Mouse (Mus musculus) kidney, adult 2 months (tissue): ENCODE data around the gene Gli2. TPM values are rescaled to one million over a fixed set of nuclear protein-coding genes. Genes with fewer than 3 reads are reported as not detected.

Experiments
- DNase-seq: peaks from one replicate; pipeline ENCODE4 v3.0.0; 2021
- H3K27ac ChIP-seq: fragments of 200-500 bp; 2 replicates; pipeline ENCODE4 v1.5.1; 2012; ENCODE audit warnings: low read depth, low read length, control low read depth, inconsistent platforms; ENCODE audit not compliant: insufficient read depth
- H3K27me3 ChIP-seq: fragments of 200-500 bp; replicated peaks from 2 replicates; pipeline ENCODE4 v1.6.1; 2012; ENCODE audit warnings: mild to moderate bottlenecking, moderate library complexity, low read length, inconsistent platforms; ENCODE audit not compliant: control insufficient read depth, insufficient read depth
- H3K36me3 ChIP-seq: fragments of 200-500 bp; 2 replicates; pipeline ENCODE4 v1.6.1; 2012; ENCODE audit warnings: mild to moderate bottlenecking, moderate library complexity, low read length, inconsistent platforms; ENCODE audit not compliant: control insufficient read depth, insufficient read depth
- H3K4me1 ChIP-seq: fragments of 200-500 bp; 2 replicates; pipeline ENCODE4 v1.6.1; 2011; ENCODE audit warnings: low read length; ENCODE audit not compliant: control insufficient read depth, insufficient read depth
- H3K4me3 ChIP-seq: fragments of 200-500 bp; 2 replicates; pipeline ENCODE4 v1.5.1; 2011; ENCODE audit warnings: mild to moderate bottlenecking, low read depth, low read length, control low read depth; ENCODE audit not compliant: insufficient read depth
- CTCF ChIP-seq: fragments of 200-500 bp; conservative IDR thresholded peaks from 2 replicates; pipeline ENCODE4 v1.5.1; 2011; ENCODE audit warnings: low read depth, mild to moderate bottlenecking, control low read depth, low read length, moderate library complexity, mixed read lengths; ENCODE audit not compliant: insufficient read depth, insufficient read length
- POLR2A ChIP-seq: fragments of 200-500 bp; IDR thresholded peaks from one replicate; pipeline ENCODE4 v1.6.1; 2011; ENCODE audit warnings: low read depth, low read length, control low read depth
- WGBS: fragments of 180-500 bp; shearing (Covaris S2); methylation state at CpG from one replicate; pipeline ENCODE4 v1.1.7; 2018; 5-methylcytosine and 5-hydroxymethylcytosine counted together
- polyA plus RNA-seq: library from polyadenylated mRNA; depleted of rRNA; stranded (reverse); fragments of >200 nt; gene quantifications from 2 replicates; pipeline ENCODE4 v1.2.3, GENCODE M21; 2012

Gene Gli2
- polyA plus RNA-seq, 1 experiment = 0.44 TPM

DNA sequence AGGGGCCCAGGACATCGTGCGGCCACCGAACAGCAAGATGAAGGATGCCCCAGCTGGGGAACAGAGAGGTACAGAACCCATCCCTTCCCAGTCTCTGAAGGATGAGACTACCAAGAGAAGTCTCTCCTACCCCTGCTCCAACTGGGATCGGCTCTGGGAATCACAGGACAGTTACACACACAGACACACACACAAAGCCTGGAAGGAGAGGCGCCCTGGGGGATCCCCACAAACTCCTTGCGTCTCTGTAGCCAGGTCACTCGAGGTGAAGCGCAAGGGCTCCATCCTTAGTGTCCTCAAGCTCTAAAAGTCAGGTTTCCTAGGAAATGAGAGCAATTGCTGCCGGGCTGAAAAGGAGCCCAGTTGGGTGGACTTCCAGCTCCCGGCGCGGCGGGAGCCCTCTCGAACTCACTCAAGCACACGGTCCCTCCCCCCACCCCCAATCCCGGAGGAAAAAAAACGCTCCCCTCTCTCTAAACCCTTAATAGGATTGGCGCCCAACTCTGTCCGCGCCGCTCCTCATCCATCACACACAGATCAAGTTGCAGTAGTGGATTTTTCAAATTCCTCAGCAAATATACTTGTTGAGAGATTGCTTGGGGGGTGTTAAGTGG is 1.4 kb downstream of the Gli2 start:
- Histone ChIP-seq H3K4me3 (peak overlapping the region; percentile 33; the same call in 1 of the 2 replicates), H3K27me3 (peaks cover 4% of the 10 kb centered on the region; the same call in 1 of the 2 replicates), H3K27ac (no peak overlapping the region), H3K4me1 (no peaks in the 10 kb centered on the region), H3K36me3 (no peaks in the 10 kb centered on the region)
- TF ChIP-seq CTCF = no peak
- no peak for TF ChIP-seq POLR2A
- 3% methylated on average over 21 of the region's 21 CpGs for WGBS
- no peak for DNase-seq

DNA sequence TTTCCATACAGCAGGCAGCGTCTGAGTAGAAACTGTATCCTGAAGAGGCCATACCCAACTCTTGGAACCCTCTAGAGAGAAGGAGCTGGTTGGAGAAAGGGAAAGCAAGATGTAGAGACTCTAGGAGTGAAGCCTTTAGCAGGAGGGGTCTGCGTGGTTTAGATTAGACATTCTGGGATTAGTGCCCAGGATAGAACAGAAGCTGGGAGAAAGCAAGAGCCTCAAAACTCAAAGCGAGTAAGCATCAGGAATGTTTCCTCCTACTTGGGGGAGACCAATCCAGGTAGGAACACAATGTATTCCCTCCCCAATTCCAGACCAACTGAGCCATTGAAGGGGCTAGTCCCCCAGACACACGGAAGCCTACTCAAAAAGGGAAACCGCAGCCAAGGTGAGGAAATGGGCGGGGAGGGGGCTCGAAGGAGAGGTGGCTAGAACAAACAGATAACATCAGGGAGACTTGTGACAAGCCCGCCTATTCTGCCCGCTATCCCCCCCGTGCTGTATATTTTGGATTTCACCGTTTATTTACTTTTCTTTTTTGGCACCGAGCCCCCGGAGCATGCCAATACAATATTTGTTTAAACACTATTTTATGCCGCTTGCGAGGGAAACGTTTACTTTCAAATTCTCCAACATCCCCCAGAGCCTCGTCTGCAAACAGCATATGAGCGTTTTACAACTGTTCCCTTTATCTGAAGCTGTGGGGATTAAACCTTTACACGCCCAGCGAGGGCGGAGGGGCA is 2.1 kb downstream of the Gli2 start:
- TF ChIP-seq POLR2A (no peak), CTCF (no peak)
- no peak overlapping the region for H3K4me3 ChIP-seq
- WGBS = 21% methylated on average over 21 of the region's 21 CpGs
- H3K27me3 ChIP-seq = peaks cover 4% of the 10 kb centered on the region; the same call in 1 of the 2 replicates
- no peaks in the 10 kb centered on the region for H3K36me3 ChIP-seq
- no peaks in the 10 kb centered on the region for H3K4me1 ChIP-seq
- no peak overlapping the region for H3K27ac ChIP-seq
- DNase-seq = no peak

DNA sequence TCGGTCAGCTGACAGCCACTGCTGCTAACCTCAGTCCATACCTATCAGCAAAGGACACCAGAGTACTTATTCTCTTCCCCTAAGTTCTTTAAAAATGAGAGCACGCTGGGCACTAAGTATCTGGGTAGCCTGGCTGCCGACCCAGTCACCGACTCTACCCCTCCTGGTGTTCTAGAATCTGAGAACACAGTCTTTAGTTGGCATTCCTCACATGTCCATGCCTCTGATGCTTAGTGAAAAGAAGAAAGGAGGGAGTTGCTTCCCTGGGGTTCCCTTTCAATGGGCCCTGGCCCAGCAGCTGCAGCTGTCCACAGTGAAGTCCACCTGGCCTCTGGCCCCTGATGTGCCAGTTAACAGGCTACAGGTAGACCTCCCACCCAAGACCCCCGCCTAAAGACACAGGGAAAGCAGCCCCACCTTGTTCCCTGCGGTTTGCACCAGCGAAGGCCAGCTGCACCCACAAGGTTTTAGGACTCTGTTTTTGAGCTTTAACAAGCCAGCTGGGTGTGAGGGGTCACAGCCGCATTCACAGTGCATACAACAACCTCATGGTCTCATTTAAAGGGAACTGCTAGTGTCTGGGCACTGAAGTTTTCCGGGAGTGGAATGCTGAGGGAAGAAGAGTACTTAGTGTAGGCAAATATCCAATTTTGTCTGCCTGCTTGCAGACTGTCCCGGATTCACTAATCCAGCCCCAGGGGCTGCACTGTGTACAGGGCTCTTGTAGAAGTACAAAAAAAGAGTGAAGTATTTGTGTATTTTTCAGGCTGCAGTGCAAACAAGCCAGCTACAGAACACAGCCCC is 3.4 kb downstream of the Gli2 start:
- Histone ChIP-seq H3K27ac (no peak overlapping the region), H3K4me1 (no peaks in the 10 kb centered on the region), H3K4me3 (no peak overlapping the region), H3K36me3 (no peaks in the 10 kb centered on the region), H3K27me3 (peaks cover 4% of the 10 kb centered on the region; the same call in 1 of the 2 replicates)
- DNase-seq = no peak
- no peak for TF ChIP-seq POLR2A
- WGBS = 76% methylated on average over 10 of the region's 10 CpGs

DNA sequence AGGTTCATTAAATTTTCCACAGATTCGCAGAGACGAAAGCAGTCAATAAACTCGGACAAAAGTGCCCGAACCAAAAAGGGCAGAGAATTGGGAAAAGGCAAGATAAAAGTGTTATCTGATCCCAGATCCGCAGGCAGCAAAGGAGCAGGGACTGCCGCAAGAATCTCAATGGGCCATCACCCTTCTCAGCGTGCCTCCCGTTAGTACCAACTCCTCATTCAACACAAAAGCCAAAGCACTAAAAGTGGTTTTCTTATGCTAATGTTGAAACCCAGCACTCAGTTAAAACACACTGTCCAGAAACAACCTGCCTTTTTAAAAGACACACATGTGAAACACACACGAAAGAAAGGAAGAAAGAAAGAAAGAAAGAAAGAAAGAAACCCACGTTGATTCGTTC is 4.4 kb downstream of the Gli2 start:
- Histone ChIP-seq H3K4me3 (no peak overlapping the region), H3K4me1 (no peaks in the 10 kb centered on the region), H3K27ac (no peak overlapping the region), H3K36me3 (no peaks in the 10 kb centered on the region), H3K27me3 (peaks cover 4% of the 10 kb centered on the region; the same call in 1 of the 2 replicates)
- DNase-seq = no peak
- no peak for TF ChIP-seq CTCF
- TF ChIP-seq POLR2A = no peak
- WGBS = 44% methylated on average over 11 of the region's 11 CpGs

DNA sequence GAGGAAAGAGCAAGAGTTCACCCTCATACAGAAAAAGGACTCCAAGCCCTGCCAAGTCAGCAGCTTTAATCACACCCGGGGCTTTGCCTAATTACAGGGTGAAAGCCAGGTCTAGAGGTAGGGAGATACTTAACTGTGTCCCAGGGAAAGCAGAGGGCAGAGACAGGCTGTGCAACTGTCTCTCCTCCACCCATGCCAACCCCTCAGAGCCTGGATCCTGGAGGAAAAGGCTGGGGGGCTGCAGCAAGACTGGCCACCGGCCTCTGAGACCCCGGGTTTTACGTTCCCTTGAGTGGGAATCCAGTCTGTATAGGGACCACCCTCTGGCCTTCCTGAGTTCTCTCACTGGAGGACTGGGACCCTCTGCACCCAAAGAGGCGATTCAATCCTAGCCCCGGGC is 4.9 kb downstream of the Gli2 start:
- Histone ChIP-seq H3K36me3 (no peaks in the 10 kb centered on the region), H3K27me3 (peaks cover 4% of the 10 kb centered on the region; the same call in 1 of the 2 replicates), H3K4me3 (no peak overlapping the region), H3K4me1 (no peaks in the 10 kb centered on the region), H3K27ac (no peak overlapping the region)
- 27% methylated on average over 6 of the region's 6 CpGs for WGBS
- no peak for DNase-seq
- no peak for TF ChIP-seq POLR2A
- no peak for TF ChIP-seq CTCF

DNA sequence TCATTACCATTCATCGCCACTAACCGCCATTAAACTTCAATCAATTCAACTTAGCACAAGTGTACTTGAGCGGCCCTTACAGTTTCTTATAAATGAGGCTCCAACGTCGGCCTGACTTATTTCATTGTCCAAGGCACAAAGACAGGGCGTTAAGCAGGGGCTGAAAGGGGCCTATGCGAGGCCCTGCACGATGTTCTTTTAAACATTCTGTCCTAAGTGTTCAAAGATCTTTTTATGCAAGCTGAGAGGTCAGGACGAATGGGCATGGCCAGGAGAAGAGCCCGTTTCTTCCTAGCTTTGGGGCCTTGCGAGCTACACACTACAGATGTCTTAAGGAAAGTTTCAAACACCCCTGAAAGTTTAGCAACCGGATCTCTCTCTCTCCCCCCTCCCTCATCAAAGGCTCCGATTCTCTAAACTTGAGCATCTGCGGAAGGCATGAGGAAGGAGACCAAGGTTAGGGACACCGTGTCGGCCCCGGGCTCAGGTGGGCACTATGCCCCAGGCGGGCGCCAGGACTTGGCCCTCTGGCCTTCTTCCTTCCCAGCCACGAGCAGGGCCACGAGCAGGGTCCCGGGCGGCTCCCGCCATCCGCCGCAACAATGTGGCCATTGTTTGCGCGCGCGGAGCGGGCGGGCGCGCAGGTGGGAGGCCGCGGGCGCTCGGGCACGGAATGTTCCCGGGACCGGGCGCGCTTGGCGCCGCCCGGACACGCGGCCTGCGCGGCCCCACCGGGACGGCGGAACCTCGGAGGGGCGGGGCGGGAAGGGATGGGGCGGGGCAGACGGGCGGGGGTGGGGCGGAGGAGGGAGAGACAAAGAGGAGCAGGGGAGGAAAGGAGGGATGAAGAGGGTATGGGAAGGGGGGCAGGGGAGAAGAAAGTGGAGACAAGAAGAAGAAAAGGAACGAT is 5.7 kb downstream of the Gli2 start:
- Histone ChIP-seq H3K4me3 (peak overlapping the region; percentile 44), H3K36me3 (no peaks in the 10 kb centered on the region), H3K27ac (no peak overlapping the region), H3K27me3 (0 out of 2 replicates have a peak, but pooled peaks cover 1% of the 10 kb centered on the region), H3K4me1 (no peaks in the 10 kb centered on the region)
- TF ChIP-seq CTCF = no peak
- TF ChIP-seq POLR2A = no peak
- WGBS = 6% methylated on average over 53 of the region's 61 CpGs
- peak; percentile 33 for DNase-seq
